Mouse (Mus musculus): ENCODE measurements around the gene Ppy. TPM values are rescaled to one million over a fixed set of nuclear protein-coding genes. Genes with fewer than 3 reads are reported as not detected.

The Ppy gene
- polyA plus RNA-seq, 1 experiment from 2014 or later = 5.4 TPM

DNA sequence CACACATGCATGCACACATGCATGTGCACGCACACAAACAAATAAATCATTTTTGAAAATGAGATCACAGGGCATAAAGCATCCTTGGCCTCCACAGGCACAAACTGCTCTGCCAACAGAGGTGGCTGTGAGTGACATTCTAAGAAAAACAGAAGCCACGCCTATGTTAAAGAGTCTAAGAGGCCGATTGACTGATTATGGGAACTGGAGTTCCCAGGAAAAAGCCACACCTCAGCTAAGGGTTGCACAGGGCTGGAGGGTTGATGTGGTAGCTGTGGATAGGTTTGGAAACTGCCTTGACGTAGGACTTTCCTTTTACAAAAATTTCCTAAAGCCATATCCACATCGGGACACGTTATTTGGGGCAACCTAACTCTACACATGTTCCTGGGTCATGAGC lies 16.3 kb upstream of the Ppy start:
- Histone ChIP-seq H3K9me3 (ENCODE audit: control insufficient read depth, low read length) (no peaks in the 10 kb centered on the region), H3K36me3 (ENCODE audit: control insufficient read depth, insufficient read depth, low read length) (no peaks in the 10 kb centered on the region), H3K9ac (ENCODE audit: low read length) (no peak overlapping the region), H3K27ac (replicated peaks) (no peak overlapping the region), H3K4me3 (ENCODE audit: low read depth, low read length) (no peak overlapping the region), H3K27me3 (ENCODE audit: control insufficient read depth, insufficient read depth, low read length) (no peaks in the 10 kb centered on the region), H3K4me1 (replicated peaks; ENCODE audit: control insufficient read depth, insufficient read depth) (no peaks in the 10 kb centered on the region), H3K4me2 (replicated peaks; ENCODE audit: low read depth) (no peak overlapping the region)
- ATAC-seq (ENCODE audit: low FRiP score, low TSS enrichment) (peak; percentile 83), DNase-seq (ENCODE audit: low spot score) (peak; percentile 51)
- TF ChIP-seq CTCF (IDR thresholded peaks at IDR 0.05; ENCODE audit: low read depth) (no peak), EP300 (optimal IDR thresholded peaks at IDR 0.05) (no peak)
- WGBS = 61% methylated on average over 6 of the region's 6 CpGs

DNA sequence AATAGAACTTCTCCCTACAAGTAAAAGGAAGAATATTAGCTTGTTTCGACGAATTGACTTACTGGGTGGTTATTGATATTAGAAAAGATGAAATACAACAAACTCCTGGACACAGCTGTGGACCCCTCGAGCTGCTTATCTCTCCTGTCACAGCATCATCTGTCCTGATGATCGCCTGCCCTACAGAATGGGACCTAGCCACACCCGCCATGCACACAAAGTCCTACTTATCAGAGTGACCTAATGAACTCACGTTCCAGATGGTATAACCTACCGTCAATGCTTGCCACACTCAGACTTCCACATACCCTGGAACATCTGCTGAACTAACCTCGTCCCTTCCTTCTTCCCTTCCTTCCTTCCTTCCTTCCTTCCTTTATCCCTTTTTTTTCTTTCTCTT lies 15.1 kb upstream of the Ppy start:
- ATAC-seq (ENCODE audit: low FRiP score, low TSS enrichment) (no peak), DNase-seq (ENCODE audit: low spot score) (no peak)
- H3K9me3 ChIP-seq (ENCODE audit: control insufficient read depth, low read length) = no peaks in the 10 kb centered on the region
- no peak for TF ChIP-seq EP300 (optimal IDR thresholded peaks at IDR 0.05)
- TF ChIP-seq CTCF (IDR thresholded peaks at IDR 0.05; ENCODE audit: low read depth) = no peak
- H3K27ac ChIP-seq (replicated peaks) = no peak overlapping the region
- no peak overlapping the region for H3K4me2 ChIP-seq (replicated peaks; ENCODE audit: low read depth)
- H3K27me3 ChIP-seq (ENCODE audit: control insufficient read depth, insufficient read depth, low read length) = no peaks in the 10 kb centered on the region
- H3K36me3 ChIP-seq (ENCODE audit: control insufficient read depth, insufficient read depth, low read length) = no peaks in the 10 kb centered on the region
- 36% methylated on average over 8 of the region's 8 CpGs for WGBS
- no peaks in the 10 kb centered on the region for H3K4me1 ChIP-seq (replicated peaks; ENCODE audit: control insufficient read depth, insufficient read depth)
- H3K9ac ChIP-seq (ENCODE audit: low read length) = no peak overlapping the region
- no peak overlapping the region for H3K4me3 ChIP-seq (ENCODE audit: low read depth, low read length)

DNA sequence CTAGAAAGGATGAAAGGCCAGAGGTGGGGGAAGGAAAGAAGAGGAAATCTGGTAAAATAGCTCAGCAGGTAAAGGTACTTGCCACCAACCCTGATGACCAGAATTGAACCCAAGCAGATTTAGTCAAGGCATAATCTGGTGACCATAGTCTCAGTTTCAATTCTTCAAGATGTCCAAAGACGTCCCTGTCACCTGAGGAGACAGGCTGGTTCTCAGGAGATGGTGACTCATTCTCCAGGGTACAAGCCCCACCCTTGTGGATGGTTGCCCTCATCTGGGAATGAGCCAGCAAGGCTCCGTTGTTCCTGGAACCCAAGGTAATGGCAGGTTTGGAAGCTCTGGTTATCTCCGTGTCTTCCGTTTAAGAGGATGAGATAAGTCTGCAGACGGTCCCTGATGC lies 10.5 kb upstream of the Ppy start:
- WGBS = 67% methylated on average over 5 of the region's 5 CpGs

DNA sequence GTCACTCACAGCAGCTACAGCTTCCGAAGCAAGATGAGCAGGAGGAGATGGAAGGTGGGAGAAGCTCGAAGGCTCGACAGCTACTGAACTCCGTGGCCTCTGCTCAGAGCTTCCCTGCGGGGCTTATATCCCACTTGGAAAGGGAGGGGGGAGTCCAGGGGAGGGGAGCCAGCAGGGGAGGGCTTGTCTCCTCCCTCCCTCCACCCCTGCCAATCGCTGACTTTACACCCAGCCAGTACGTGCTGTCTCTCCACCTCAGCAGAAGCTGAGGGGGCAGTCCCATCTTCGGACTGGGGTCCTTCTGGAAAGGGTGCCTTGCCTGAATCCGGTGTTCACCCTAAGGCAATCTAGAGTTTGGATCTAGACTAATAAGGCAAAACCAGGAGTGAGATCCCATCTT lies 6.6 kb upstream of the Ppy start, which contains the start of gene Pyy:
Gene Pyy, minus strand, starts transcription at position 101 of the 400 bp plus-strand sequence.
- no peak within 1 kb of the TSS for H3K27ac ChIP-seq (replicated peaks)
- no peaks in the 10 kb centered on the region for H3K4me1 ChIP-seq (replicated peaks; ENCODE audit: control insufficient read depth, insufficient read depth)
- WGBS = 9% methylated on average over 9 of the region's 9 CpGs
- DNase-seq (ENCODE audit: low spot score) (no peak), ATAC-seq (ENCODE audit: low FRiP score, low TSS enrichment) (no peak)
- TF ChIP-seq EP300 (optimal IDR thresholded peaks at IDR 0.05) (no peak), CTCF (IDR thresholded peaks at IDR 0.05; ENCODE audit: low read depth) (no peak)
- H3K4me2 ChIP-seq (replicated peaks; ENCODE audit: low read depth) = no peak within 1 kb of the TSS; the same call in 1 of the 2 replicates
- peak within 1 kb of the TSS; percentile 10; the same call in 1 of the 2 replicates for H3K4me3 ChIP-seq (ENCODE audit: low read depth, low read length)
- no peak within 1 kb of the TSS for H3K9ac ChIP-seq (ENCODE audit: low read length)
- peaks cover 13% of the 10 kb centered on the region for H3K27me3 ChIP-seq (ENCODE audit: control insufficient read depth, insufficient read depth, low read length)
- no peaks in the 10 kb centered on the region for H3K36me3 ChIP-seq (ENCODE audit: control insufficient read depth, insufficient read depth, low read length)
- H3K9me3 ChIP-seq (ENCODE audit: control insufficient read depth, low read length) = no peaks in the 10 kb centered on the region

More for the DNA sequence above, 10.5 kb upstream of the Ppy start:
- H3K27me3 ChIP-seq (ENCODE audit: control insufficient read depth, insufficient read depth, low read length) = peaks cover 8% of the 10 kb centered on the region
- DNase-seq (ENCODE audit: low spot score) = no peak
- no peak overlapping the region for H3K4me3 ChIP-seq (ENCODE audit: low read depth, low read length)
- no peak for ATAC-seq (ENCODE audit: low FRiP score, low TSS enrichment)
- H3K9me3 ChIP-seq (ENCODE audit: control insufficient read depth, low read length) = no peaks in the 10 kb centered on the region
- no peak overlapping the region for H3K27ac ChIP-seq (replicated peaks)
- H3K4me2 ChIP-seq (replicated peaks; ENCODE audit: low read depth) = no peak overlapping the region
- no peaks in the 10 kb centered on the region for H3K4me1 ChIP-seq (replicated peaks; ENCODE audit: control insufficient read depth, insufficient read depth)
- TF ChIP-seq CTCF (IDR thresholded peaks at IDR 0.05; ENCODE audit: low read depth) (no peak), EP300 (optimal IDR thresholded peaks at IDR 0.05) (no peak)
- H3K36me3 ChIP-seq (ENCODE audit: control insufficient read depth, insufficient read depth, low read length) = no peaks in the 10 kb centered on the region
- H3K9ac ChIP-seq (ENCODE audit: low read length) = no peak overlapping the region

DNA sequence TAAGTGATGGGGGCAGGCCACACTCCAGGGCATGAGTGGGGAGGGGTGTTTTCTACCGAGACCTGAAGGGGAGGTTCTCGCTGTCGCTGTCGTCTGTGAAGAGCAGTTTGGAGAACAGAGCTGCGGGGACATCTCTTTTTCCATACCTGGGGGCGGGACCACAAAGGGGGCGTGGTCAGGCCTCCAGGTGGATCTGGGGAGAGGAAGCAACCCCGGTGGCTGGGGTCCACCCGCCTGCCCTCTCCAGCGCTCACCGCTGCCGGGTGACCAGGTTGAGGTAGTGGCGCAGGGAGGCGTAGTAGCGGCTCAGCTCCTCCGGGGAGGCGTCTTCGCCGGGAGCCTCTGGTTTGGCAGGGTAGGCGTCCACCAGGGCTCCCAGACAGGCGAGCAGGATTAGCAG lies 5.8 kb upstream of the Ppy start:
- H3K27me3 ChIP-seq (ENCODE audit: control insufficient read depth, insufficient read depth, low read length) = peaks cover 13% of the 10 kb centered on the region
- H3K9ac ChIP-seq (ENCODE audit: low read length) = no peak overlapping the region
- H3K4me3 ChIP-seq (ENCODE audit: low read depth, low read length) = peak overlapping the region; percentile 10; the same call in 1 of the 2 replicates
- H3K36me3 ChIP-seq (ENCODE audit: control insufficient read depth, insufficient read depth, low read length) = no peaks in the 10 kb centered on the region
- ATAC-seq (ENCODE audit: low FRiP score, low TSS enrichment) (no peak), DNase-seq (ENCODE audit: low spot score) (peak; percentile 27)
- H3K4me2 ChIP-seq (replicated peaks; ENCODE audit: low read depth) = no peak overlapping the region; the same call in 1 of the 2 replicates
- 5% methylated on average over 17 of the region's 21 CpGs for WGBS
- H3K4me1 ChIP-seq (replicated peaks; ENCODE audit: control insufficient read depth, insufficient read depth) = no peaks in the 10 kb centered on the region
- no peak overlapping the region for H3K27ac ChIP-seq (replicated peaks)
- TF ChIP-seq EP300 (optimal IDR thresholded peaks at IDR 0.05) (no peak), CTCF (IDR thresholded peaks at IDR 0.05; ENCODE audit: low read depth) (no peak)
- H3K9me3 ChIP-seq (ENCODE audit: control insufficient read depth, low read length) = no peaks in the 10 kb centered on the region

DNA sequence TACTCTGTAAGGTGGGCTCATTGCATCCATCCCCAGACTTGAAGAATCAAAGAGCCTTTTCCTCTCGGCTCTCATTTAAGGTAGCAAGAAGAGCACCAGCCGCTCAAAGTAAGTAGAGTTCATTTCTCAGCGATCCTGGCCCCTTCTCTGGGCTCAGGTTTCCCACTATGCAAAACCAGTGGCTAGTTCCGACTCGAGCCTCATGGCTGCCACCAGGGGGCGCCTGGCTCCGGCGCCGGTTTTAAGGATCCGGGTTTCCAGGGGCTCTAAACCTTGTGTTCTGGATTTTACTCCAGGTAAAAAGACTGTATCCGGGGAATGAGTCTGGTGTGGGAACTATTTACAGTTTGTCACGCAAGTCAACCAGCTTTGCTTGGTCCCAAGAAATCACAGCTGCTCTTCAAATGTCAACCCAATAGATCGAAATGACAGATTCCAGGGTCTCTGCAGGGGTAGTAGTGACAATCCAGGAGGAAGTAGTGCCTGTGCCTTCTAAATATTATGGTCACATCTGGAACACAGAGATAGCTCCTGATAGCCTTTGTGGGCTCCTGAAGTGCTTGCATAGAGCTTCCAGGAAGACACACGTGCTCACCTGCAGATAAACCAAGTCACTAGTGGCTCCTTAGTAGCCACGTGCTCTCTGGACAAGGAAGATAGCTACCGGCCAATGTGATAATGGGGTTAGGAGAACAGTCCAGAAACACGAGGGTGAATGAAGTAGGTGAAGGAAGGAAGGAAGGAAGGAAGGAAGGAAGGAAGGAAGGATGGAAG lies 1.6 kb upstream of the Ppy start:
- Histone ChIP-seq H3K4me1 (replicated peaks; ENCODE audit: control insufficient read depth, insufficient read depth) (no peaks in the 10 kb centered on the region), H3K4me3 (ENCODE audit: low read depth, low read length) (no peak overlapping the region), H3K9ac (ENCODE audit: low read length) (no peak overlapping the region), H3K36me3 (ENCODE audit: control insufficient read depth, insufficient read depth, low read length) (no peaks in the 10 kb centered on the region), H3K27me3 (ENCODE audit: control insufficient read depth, insufficient read depth, low read length) (peaks cover 9% of the 10 kb centered on the region), H3K27ac (replicated peaks) (no peak overlapping the region), H3K9me3 (ENCODE audit: control insufficient read depth, low read length) (no peaks in the 10 kb centered on the region), H3K4me2 (replicated peaks; ENCODE audit: low read depth) (no peak overlapping the region)
- DNase-seq (ENCODE audit: low spot score) (peak; percentile 73), ATAC-seq (ENCODE audit: low FRiP score, low TSS enrichment) (no peak; the same call in 1 of the 2 replicates)
- TF ChIP-seq EP300 (optimal IDR thresholded peaks at IDR 0.05) (no peak), CTCF (IDR thresholded peaks at IDR 0.05; ENCODE audit: low read depth) (peak; percentile 88)
- 19% methylated on average over 17 of the region's 17 CpGs for WGBS
